Mouse (Mus musculus) lung, postnatal 0 days (tissue): ENCODE data around the gene Jagn1.

ENCODE experiments used
- CTCF ChIP-seq: IDR thresholded peaks from 2 replicates; pipeline ENCODE4 v1.5.1; 2016; ENCODE audit warnings: antibody characterized with exemption, mild to moderate bottlenecking
- EP300 ChIP-seq: IDR thresholded peaks from 2 replicates; pipeline ENCODE4 v1.6.1; 2016; ENCODE audit warnings: antibody characterized with exemption, mild to moderate bottlenecking, control low read depth

DNA sequence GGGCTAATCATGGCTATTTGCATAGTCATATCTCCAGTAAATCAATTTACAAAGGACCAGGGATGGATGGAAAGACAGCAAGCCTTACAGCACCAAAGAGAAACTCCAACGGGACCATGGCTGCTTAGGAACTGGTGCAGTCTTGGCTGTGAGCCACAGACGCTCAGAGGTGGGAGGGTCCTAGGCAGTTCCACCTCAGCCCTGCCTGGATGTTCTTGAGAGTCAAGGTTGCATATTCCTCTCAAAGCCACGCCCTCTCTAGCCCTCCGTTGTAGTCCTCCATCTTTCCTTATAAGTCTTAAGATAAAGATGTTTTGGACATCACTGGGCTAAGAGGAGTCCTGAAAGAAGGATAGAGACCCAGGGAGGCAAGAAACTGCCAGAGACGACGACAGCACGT, 21.7 kb downstream of the Jagn1 start:
- TF ChIP-seq EP300 (no peak), CTCF (no peak)
